Mouse (Mus musculus) lung, adult 18-20 months (tissue): ENCODE results near the gene BC052040.

Source experiments
- DNase-seq, 2 experiments: peaks; one replicate each; pipeline ENCODE4 v3.0.0; 2022; ENCODE audit warnings: mixed read lengths in 2 of 2

Gene BC052040

GRCm38 (mm10) chr2:115774153-115774908 is 192.8 kb downstream of the BC052040 start:
- no peak for DNase-seq

DNA sequence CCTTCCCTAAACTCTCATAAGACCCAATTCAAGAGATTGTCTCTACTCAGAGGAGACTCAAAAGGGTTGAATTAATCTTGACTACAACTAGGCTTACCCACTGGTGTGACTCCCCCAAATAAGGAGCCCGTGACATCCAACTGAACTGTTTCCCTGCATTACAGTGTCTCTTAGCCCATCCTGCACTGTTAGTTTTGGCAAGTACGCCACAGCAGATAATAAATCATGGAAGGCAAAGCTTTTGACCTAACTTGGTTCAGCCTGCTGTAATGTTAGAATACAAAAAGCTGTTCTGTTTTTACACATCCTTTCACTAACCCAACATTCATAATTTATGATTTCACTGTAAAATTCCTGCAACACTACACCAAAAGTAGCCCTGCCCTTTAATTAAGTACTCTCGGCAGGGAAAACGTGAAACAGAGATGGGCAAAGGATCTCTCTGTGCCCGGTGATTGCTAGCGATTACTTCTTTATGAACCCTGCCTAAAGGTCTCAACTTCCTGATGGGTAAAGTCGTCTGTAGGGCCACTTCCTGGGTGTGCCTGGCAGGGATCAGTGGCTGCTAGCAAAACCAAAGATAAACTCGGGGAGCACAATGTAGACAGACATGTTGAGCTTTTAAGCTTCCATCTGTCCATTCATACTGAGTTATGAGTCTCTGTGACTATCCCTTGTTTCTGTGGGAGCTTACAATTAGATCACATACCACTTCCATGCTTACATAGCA is 194.1 kb downstream of the BC052040 start:
- no peak for DNase-seq

DNA sequence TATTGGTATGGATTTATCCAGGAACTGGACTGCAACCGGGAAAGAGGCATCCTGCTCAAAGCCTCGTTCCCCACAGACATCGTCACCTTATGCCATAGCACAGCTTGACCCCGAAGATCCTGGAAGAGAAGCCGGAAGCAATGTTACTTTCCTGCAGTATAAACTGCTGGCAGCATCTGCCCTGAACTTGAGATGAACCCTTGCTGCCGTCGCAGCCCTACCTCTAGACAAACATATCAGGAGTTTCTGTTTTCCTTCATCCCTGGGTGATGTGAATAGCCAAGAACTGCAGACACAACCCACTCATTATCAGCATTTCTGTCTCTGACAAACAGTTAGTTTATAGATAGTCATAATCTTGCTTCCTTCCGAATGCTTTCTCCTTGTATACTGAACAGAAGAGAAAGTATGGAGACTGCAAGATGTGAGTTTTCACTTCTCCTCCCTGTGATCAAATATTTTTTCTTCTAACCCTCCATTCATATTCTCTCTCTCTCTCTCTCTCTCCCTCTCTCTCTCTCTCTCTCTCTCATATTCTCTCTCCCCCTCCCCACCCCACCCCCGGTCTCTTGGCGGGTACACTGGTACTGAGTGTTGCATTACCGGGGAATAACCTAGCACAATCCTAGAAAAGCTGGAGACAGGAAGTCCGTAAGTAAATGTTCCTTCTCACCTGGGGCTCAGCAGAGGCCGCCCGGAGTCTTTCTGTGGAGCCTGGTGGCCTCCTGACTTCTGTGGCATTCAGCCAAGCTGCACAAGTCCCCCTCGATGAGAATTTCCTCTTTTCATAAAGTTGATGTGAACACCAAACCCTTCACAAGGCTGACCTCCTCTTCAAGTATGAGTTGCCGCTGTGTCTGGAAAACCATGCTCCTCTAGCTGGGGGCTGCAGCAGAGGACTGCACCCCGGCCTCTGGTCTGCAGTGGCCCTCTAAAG is 195.7 kb downstream of the BC052040 start:
- DNase-seq, result peak in 1 of 2 experiments; percentile 5

- no peak for DNase-seq
Observed at GRCm38 (mm10) chr2:115780546-115781011, 199.1 kb downstream of the BC052040 start.

- DNase-seq, result no peak
Observed at GRCm38 (mm10) chr2:115785687-115786086, 204.2 kb downstream of the BC052040 start.

DNA sequence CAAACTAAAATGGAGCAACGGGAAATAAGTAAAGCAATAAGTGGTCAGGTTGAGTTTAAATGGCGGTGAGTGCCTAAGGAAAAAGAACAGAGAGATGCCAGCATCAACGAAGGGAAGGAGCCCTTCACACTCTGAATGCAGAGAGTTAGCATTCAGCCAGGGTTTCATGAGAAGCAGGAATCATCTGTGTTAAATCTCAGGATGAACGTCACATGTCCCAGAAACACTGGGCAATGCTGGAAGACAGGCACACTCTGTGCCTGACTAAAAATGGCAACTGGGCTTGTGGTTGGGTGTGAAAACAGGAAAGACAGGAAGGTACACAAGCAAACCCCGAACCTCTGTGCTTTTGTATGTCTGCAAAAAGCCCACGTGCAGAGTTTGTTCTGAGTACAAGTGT is 217.3 kb downstream of the BC052040 start:
- no peak for DNase-seq

DNA sequence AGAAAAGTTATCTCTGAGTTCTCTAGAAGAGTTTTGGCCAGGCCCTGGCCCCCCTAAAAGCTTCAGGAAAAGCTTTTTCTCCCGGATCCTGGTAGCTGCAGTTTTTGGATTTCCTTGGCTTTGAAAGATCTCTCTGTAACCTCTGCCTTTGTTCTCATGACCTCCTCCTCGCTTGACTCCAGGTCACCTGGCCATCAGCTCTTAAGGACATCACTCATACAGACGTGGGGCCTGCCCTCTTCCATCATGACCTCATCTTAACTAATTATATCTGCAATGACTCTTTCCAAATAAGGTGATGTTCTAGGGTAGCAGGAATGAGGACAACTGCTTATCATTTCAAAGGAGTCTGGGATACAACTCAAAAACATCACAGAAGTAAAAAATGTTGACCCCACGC is 226.9 kb downstream of the BC052040 start:
- no peak for DNase-seq

DNA sequence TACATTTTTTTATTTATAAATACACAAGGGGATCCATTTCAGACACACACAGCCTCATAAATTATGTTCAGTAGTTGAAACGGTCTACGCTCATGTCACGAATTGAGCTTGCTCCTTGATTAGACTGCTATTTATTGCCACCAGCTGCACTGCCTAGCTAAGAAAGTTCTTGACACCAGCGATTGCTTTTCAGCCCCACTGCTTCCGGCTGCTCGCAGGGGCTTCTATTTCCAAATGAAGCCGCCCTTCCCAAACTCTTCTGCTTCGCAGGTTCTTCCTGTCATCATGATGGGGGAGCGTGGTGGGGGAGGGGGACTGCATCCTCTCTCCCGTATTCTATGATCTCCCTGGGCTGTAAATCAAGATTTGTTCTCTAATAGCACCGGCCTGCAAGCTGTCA is 231.8 kb downstream of the BC052040 start:
- no peak for DNase-seq

GRCm38 (mm10) chr2:115813721-115814120 is 232.2 kb downstream of the BC052040 start:
- no peak for DNase-seq

GRCm38 (mm10) chr2:115817959-115818358 is 236.4 kb downstream of the BC052040 start:
- DNase-seq, result peak in 1 of 2 experiments; percentile 14

- no peak for DNase-seq
Observed at GRCm38 (mm10) chr2:115822361-115822760, 240.8 kb downstream of the BC052040 start.
